Mouse (Mus musculus) liver, postnatal 0 days (tissue): ENCODE measurements around the gene Gm13271.
"Not testable (repeated sequence)": the region's sequence is repeated elsewhere in the genome, so short reads cannot be mapped to it uniquely, and the experiment has no call there.

Experiments used
- CTCF ChIP-seq: sonication (generic); IDR thresholded peaks from 2 replicates; pipeline ENCODE4 v1.5.1; 2016; ENCODE audit warnings: antibody characterized with exemption, low read depth
- EP300 ChIP-seq: IDR thresholded peaks from 2 replicates; pipeline ENCODE4 v1.6.1; 2016; ENCODE audit warnings: antibody characterized with exemption, low read depth, mild to moderate bottlenecking

DNA sequence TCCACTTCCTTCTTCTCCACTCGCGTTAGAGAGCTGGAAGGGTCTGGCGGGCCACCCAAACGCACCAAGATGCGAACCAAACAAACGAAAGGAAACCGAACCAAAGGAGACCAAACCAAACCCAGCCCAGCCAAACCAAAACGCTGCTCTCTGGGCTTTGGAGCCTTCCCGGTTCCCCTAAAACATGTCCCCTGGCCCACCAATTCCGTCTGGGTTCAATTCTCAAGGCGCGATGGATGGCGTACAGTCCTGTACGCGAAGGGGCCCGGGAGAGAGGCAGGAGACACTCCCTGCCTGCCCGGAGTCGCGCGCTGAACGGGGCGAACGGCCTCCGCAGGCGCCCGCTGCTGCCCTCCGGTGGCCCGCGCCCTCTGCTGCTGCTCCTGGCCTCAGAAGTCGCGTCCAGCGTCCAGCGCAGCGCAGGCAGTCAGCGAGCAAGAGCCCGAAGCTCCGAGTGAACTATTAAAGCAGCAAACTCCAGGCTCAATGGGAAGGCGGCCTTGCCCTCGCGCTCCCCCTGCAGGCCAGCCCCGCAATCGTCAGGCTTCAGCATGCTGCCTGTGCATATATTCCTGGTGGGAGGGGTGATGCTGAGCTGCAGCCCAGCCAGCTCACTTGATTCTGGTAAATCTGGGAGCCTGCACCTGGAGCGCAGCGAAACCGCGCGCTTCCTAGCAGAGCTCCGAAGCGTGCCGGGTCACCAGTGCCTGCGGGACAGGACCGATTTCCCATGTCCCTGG, 39.4 kb downstream of the Gm13271 start, which contains the start of gene Gm13275:
- TF ChIP-seq CTCF: peak; percentile 44
- TF ChIP-seq EP300: not testable (repeated sequence)
